12 mouse cellular contexts compared by ENCODE assay signal in genomic region chr13:45970920-45971536, GRCm38 (mm10). TPM values are rescaled to one million over a fixed set of nuclear protein-coding genes. Genes with fewer than 3 reads are reported as not detected.
DNase-seq lines count a peak whose midpoint lies in the region; ATAC-seq and TF ChIP-seq lines count a peak whose summit lies in the region.
"Had no signal": no experiment of that assay in that cellular context is flagged by ENCODE, and none has a peak within 500 bp of the region (broad histone marks: within the 10 kb centered on the region; RNA-seq: fewer than 3 reads in every experiment).

No protein-coding gene starts in this region.

- H3K4me3 ChIP-seq in kidney, postnatal 0 days (replicated peaks; ENCODE audit: low read depth, low read length) = no peak overlapping the region
- 0 out of 2 replicates have a peak overlapping the region, but pooled peaks have one; percentile 1 for H3K4me3 ChIP-seq in heart, postnatal 0 days (ENCODE audit: low read depth, low read length)
- no peak overlapping the region for H3K4me3 ChIP-seq in hindbrain, embryonic 11.5 days (ENCODE audit: low read depth, low read length)
- H3K4me3 ChIP-seq: erythroblast, embryonic 14.5 days had no signal

- peaks cover 2% of the 10 kb centered on the region; the same call in 1 of the 2 replicates for H3K4me1 ChIP-seq in kidney, postnatal 0 days (replicated peaks; ENCODE audit: insufficient read depth, low read length)
- H3K4me1 ChIP-seq in heart, postnatal 0 days (ENCODE audit: control insufficient read depth, insufficient read depth) = 0 out of 2 replicates have a peak, but pooled peaks cover under 1% of the 10 kb centered on the region
- H3K4me1 ChIP-seq in hindbrain, embryonic 11.5 days (replicated peaks; ENCODE audit: control insufficient read depth, insufficient read depth, low read length) = 0 out of 2 replicates have a peak, but pooled peaks cover 2% of the 10 kb centered on the region

- no peaks in the 10 kb centered on the region for H3K9me3 ChIP-seq in kidney, postnatal 0 days (replicated peaks; ENCODE audit: low read length)
- no peaks in the 10 kb centered on the region for H3K9me3 ChIP-seq in heart, postnatal 0 days (replicated peaks; ENCODE audit: control insufficient read depth, low read length)
- no peaks in the 10 kb centered on the region for H3K9me3 ChIP-seq in hindbrain, embryonic 11.5 days (ENCODE audit: control insufficient read depth, low read length)

- no peak overlapping the region for H3K27ac ChIP-seq in kidney, postnatal 0 days
- peak overlapping the region; percentile 51 for H3K27ac ChIP-seq in heart, postnatal 0 days (ENCODE audit: low read depth)
- no peak overlapping the region for H3K27ac ChIP-seq in hindbrain, embryonic 11.5 days (ENCODE audit: low read depth, low read length)

- no peaks in the 10 kb centered on the region for H3K36me3 ChIP-seq in kidney, postnatal 0 days (ENCODE audit: insufficient read depth, low read length)
- H3K36me3 ChIP-seq in heart, postnatal 0 days (replicated peaks; ENCODE audit: control insufficient read depth, insufficient read depth, low read length) = no peaks in the 10 kb centered on the region
- H3K36me3 ChIP-seq in hindbrain, embryonic 11.5 days (ENCODE audit: control insufficient read depth, insufficient read depth, low read length) = no peaks in the 10 kb centered on the region

- no peak for DNase-seq in kidney, postnatal 0 days (ENCODE audit: low spot score)
- no peak for DNase-seq in kidney, adult 11 months
- peak; percentile 60 for DNase-seq in R1 (ENCODE audit: low read depth, low spot score)
- DNase-seq in heart, postnatal 0 days (ENCODE audit: low spot score) = peak; percentile 54
- DNase-seq in hindbrain, embryonic 11.5 days (ENCODE audit: low spot score) = no peak
- no peak for DNase-seq in spleen, adult 18-20 months
- DNase-seq in right cerebral cortex, postnatal 10 days (ENCODE audit: low spot score in 2 of 2) = no peak
- DNase-seq: right cerebral cortex, postnatal 14 days; thymus, postnatal 25 days had no signal

- no peak for TF ChIP-seq CTCF in kidney, postnatal 0 days (IDR thresholded peaks at IDR 0.05; ENCODE audit: low read depth)
- TF ChIP-seq CTCF in heart, postnatal 0 days (IDR thresholded peaks at IDR 0.05; ENCODE audit: low read depth) = no peak

- TF ChIP-seq EP300 in heart, postnatal 0 days (IDR thresholded peaks at IDR 0.05; ENCODE audit: low read depth) = no peak

- 0 out of 2 replicates have a peak, but pooled peaks have one; percentile 54 for ATAC-seq in kidney, postnatal 0 days (replicated peaks; ENCODE audit: low FRiP score, low read depth)
- peak; percentile 87 for ATAC-seq in heart, postnatal 0 days (ENCODE audit: insufficient read depth, low read depth)
- ATAC-seq in megakaryocyte progenitor cell, adult 5-6 weeks (replicated peaks; ENCODE audit: poor library complexity) = peak; percentile 48; the same call in 1 of the 2 replicates
- no peak for ATAC-seq in hindbrain, embryonic 11.5 days (ENCODE audit: low FRiP score)
- ATAC-seq: hindbrain, embryonic 16.5 days had no signal

- no peak overlapping the region for H3K9ac ChIP-seq in kidney, postnatal 0 days (ENCODE audit: low read depth, low read length)
- no peak overlapping the region for H3K9ac ChIP-seq in heart, postnatal 0 days (replicated peaks; ENCODE audit: low read depth, low read length)
- no peak overlapping the region for H3K9ac ChIP-seq in hindbrain, embryonic 11.5 days (ENCODE audit: low read depth, low read length)

- H3K27me3 ChIP-seq in kidney, postnatal 0 days (ENCODE audit: insufficient read depth, low read length) = no peaks in the 10 kb centered on the region
- no peaks in the 10 kb centered on the region for H3K27me3 ChIP-seq in heart, postnatal 0 days (ENCODE audit: control insufficient read depth, insufficient read depth, low read length)
- H3K27me3 ChIP-seq in hindbrain, embryonic 11.5 days (ENCODE audit: control insufficient read depth, insufficient read depth, low read length) = peaks cover 4% of the 10 kb centered on the region; the same call in 1 of the 2 replicates

- WGBS in kidney, postnatal 0 days = 44% methylated on average over 12 of the region's 12 CpGs
- WGBS in heart, postnatal 0 days = 45% methylated on average over 12 of the region's 12 CpGs
- 70% methylated on average over 12 of the region's 12 CpGs for WGBS in hindbrain, embryonic 11.5 days

- H3K4me2 ChIP-seq in kidney, postnatal 0 days (ENCODE audit: low read length) = no peak overlapping the region; the same call in 1 of the 2 replicates
- H3K4me2 ChIP-seq in heart, postnatal 0 days (ENCODE audit: low read depth, low read length) = peak overlapping the region; percentile 2; the same call in 1 of the 2 replicates
- H3K4me2 ChIP-seq in hindbrain, embryonic 11.5 days (replicated peaks; ENCODE audit: low read depth, low read length) = no peak overlapping the region

RNA-seq across cellular contexts. Expression of gene Atxn1, which starts 6.2 kb away (rescaled TPM):
- 6.8 and 9.4 TPM in 2 replicates for polyA plus RNA-seq in kidney, postnatal 0 days (2015; fragmentation: Nextera tagmentation; extraction: Ambion mirVana)
- 15.0 and 19.5 TPM in 2 replicates for total RNA-seq in heart, postnatal 0 days (2014; rRNA removed; ENCODE audit: low replicate concordance)
- 8.2 and 10.3 TPM in 2 replicates for polyA plus RNA-seq in heart, postnatal 0 days (2015; fragmentation: Nextera tagmentation; extraction: Ambion mirVana)
- total RNA-seq in megakaryocyte progenitor cell, adult 5-6 weeks (2015) = 16.8 and 22.6 TPM in 2 replicates
- total RNA-seq in megakaryocyte progenitor cell, adult 5-6 weeks (2017) = 7.2 and 13.7 TPM in 2 replicates
- polyA plus RNA-seq in hindbrain, embryonic 11.5 days (2014; fragmentation: Nextera tagmentation; extraction: Ambion mirVana) = 1.5 and 3.2 TPM in 2 replicates

Comparison
In these comparisons a context has a peak if more than half of its experiments do, and no peak if none do; other contexts are left out.
1. DNase-seq: peak in R1 (single experiment) and heart, postnatal 0 days (single experiment); none in kidney, postnatal 0 days (single experiment), kidney, adult 11 months (single experiment), hindbrain, embryonic 11.5 days (single experiment), spleen, adult 18-20 months (0 of 2) and right cerebral cortex, postnatal 10 days (0 of 2).